ENCODE assay signal across 10 mouse cellular contexts in the genomic region with DNA sequence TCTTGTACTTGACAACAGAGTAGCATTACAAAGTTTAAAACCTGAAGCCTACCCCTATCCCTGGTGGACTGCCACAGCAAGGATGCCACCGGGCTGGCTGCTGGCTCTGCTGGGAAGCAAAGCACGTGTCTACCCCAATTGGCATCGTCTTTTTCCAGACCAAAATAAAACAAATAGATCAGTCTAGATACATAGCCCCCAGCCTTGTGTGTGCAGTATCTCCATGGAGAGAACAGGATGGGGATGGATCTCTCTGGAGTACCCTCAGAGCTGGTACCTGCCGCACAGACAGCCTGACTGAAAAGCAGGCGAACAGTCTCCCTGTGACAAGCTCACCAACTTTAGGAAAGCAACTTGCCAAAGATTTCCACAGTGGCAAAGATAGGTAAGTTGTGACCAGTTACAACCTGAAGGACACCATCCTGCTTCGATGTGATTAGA. TPM values are rescaled to one million over a fixed set of nuclear protein-coding genes. Genes with fewer than 3 reads are reported as not detected.
DNase-seq lines count a peak whose midpoint lies in the region; ATAC-seq and TF ChIP-seq lines count a peak whose summit lies in the region.
"Had no signal": no experiment of that assay in that cellular context is flagged by ENCODE, and none has a peak within 500 bp of the region (broad histone marks: within the 10 kb centered on the region; RNA-seq: fewer than 3 reads in every experiment).

No protein-coding gene starts in this region.

- peak overlapping the region; percentile 83 for H3K4me3 ChIP-seq in megakaryocyte, embryonic 14.5 days (replicated peaks)
- H3K4me3 ChIP-seq in liver, embryonic 12.5 days: no peak overlapping the region
- H3K4me3 ChIP-seq in stomach, postnatal 0 days (ENCODE audit: low read depth, low read length): no peak overlapping the region
- H3K4me3 ChIP-seq: erythroblast, embryonic 14.5 days; limb, embryonic 12.5 days had no signal

- ATAC-seq in megakaryocyte, adult 5-6 weeks (ENCODE audit: poor library complexity, severe bottlenecking): no peak
- no peak for ATAC-seq in liver, embryonic 12.5 days
- no peak for ATAC-seq in stomach, postnatal 0 days (ENCODE audit: low FRiP score, low TSS enrichment)

- no peaks in the 10 kb centered on the region for H3K27me3 ChIP-seq in megakaryocyte, embryonic 14.5 days (replicated peaks)
- H3K27me3 ChIP-seq in liver, embryonic 12.5 days (replicated peaks): 0 out of 2 replicates have a peak, but pooled peaks cover 6% of the 10 kb centered on the region
- H3K27me3 ChIP-seq in stomach, postnatal 0 days (ENCODE audit: control insufficient read depth, insufficient read depth, low read length): 0 out of 2 replicates have a peak, but pooled peaks cover 3% of the 10 kb centered on the region

- TF ChIP-seq CTCF in stomach, postnatal 0 days (IDR thresholded peaks at IDR 0.05; ENCODE audit: low read depth): no peak

- H3K36me3 ChIP-seq in megakaryocyte, embryonic 14.5 days (replicated peaks; ENCODE audit: low read length): peaks cover 85% of the 10 kb centered on the region
- peaks cover 30% of the 10 kb centered on the region for H3K36me3 ChIP-seq in liver, embryonic 12.5 days
- no peaks in the 10 kb centered on the region for H3K36me3 ChIP-seq in stomach, postnatal 0 days (ENCODE audit: control insufficient read depth, insufficient read depth, low read length)
- H3K36me3 ChIP-seq: limb, embryonic 12.5 days had no signal

- H3K4me2 ChIP-seq in liver, embryonic 12.5 days: peak overlapping the region; percentile 15; the same call in 1 of the 2 replicates
- peak overlapping the region; percentile 69 for H3K4me2 ChIP-seq in stomach, postnatal 0 days (replicated peaks; ENCODE audit: low read depth)
- H3K4me2 ChIP-seq: limb, embryonic 12.5 days had no signal

- intact Hi-C loops in gastrocnemius, postnatal 14 days (cut with DNase I; ENCODE audit: low total_unique reads): no loop called here

- 0 out of 2 replicates have a peak overlapping the region, but pooled peaks have one; percentile 24 for H3K9ac ChIP-seq in liver, embryonic 12.5 days
- peak overlapping the region; percentile 24; the same call in 1 of the 2 replicates for H3K9ac ChIP-seq in stomach, postnatal 0 days (ENCODE audit: low read length)
- H3K9ac ChIP-seq: limb, embryonic 12.5 days had no signal

- TF ChIP-seq EP300 in stomach, postnatal 0 days (optimal IDR thresholded peaks at IDR 0.05): no peak

- DNase-seq in gastrocnemius, adult 18-20 months (ENCODE audit: low spot score): peak; percentile 32
- DNase-seq in gastrocnemius, postnatal 14 days: no peak
- DNase-seq in stomach, postnatal 0 days (ENCODE audit: low spot score): no peak
- no peak for DNase-seq in Muller cell, postnatal 12 days (ENCODE audit: inconsistent ontology term)
- no peak for DNase-seq in gastrocnemius, postnatal 25 days

- peak overlapping the region; percentile 41; the same call in 1 of the 2 replicates for H3K27ac ChIP-seq in liver, embryonic 12.5 days
- H3K27ac ChIP-seq in stomach, postnatal 0 days (replicated peaks): peak overlapping the region; percentile 61
- H3K27ac ChIP-seq: limb, embryonic 12.5 days had no signal

- no peaks in the 10 kb centered on the region for H3K9me3 ChIP-seq in megakaryocyte, embryonic 14.5 days
- no peaks in the 10 kb centered on the region for H3K9me3 ChIP-seq in liver, embryonic 12.5 days (replicated peaks)
- H3K9me3 ChIP-seq in stomach, postnatal 0 days (ENCODE audit: control insufficient read depth, low read length): no peaks in the 10 kb centered on the region
- H3K9me3 ChIP-seq: limb, embryonic 12.5 days had no signal

- H3K4me1 ChIP-seq in megakaryocyte, embryonic 14.5 days: peaks cover 74% of the 10 kb centered on the region
- H3K4me1 ChIP-seq in liver, embryonic 12.5 days: peaks cover 84% of the 10 kb centered on the region
- no peaks in the 10 kb centered on the region; the same call in 1 of the 2 replicates for H3K4me1 ChIP-seq in stomach, postnatal 0 days (replicated peaks; ENCODE audit: control insufficient read depth, insufficient read depth)

- WGBS in liver, embryonic 12.5 days (ENCODE audit: insufficient replicate concordance): 72% methylated on average over 6 of the region's 6 CpGs
- WGBS in stomach, postnatal 0 days: 59% methylated on average over 6 of the region's 6 CpGs

RNA-seq across cellular contexts. Expression of a gene that starts 11.9 kb away (rescaled TPM):
- total RNA-seq in gastrocnemius, adult 18-20 months (2021): 10 to 100 TPM; 34.8 to 49.2 TPM
- total RNA-seq in gastrocnemius, postnatal 14 days (2021): 10 to 100 TPM; 40.8 to 59.9 TPM
- polyA plus RNA-seq in megakaryocyte, embryonic 14.5 days (2012; ENCODE audit: insufficient read depth, low replicate concordance): 14.4 and 20.1 TPM in 2 replicates
- 288 and 305 TPM in 2 replicates for total RNA-seq in megakaryocyte, adult 5-6 weeks (2015)
- total RNA-seq in megakaryocyte, adult 5-6 weeks (2017): 278 and 291 TPM in 2 replicates
- 22.1 and 24.3 TPM in 2 replicates for polyA plus RNA-seq in liver, embryonic 12.5 days (2016; fragmentation: Nextera tagmentation; extraction: Ambion mirVana)
- 13.5 and 14.4 TPM in 2 replicates for polyA plus RNA-seq in stomach, postnatal 0 days (2015; fragmentation: Nextera tagmentation; extraction: Ambion mirVana)
- 10 to 100 TPM; 39.6 to 47.4 TPM for total RNA-seq in gastrocnemius, postnatal 25 days (2021)

Comparison
In these comparisons a context has a peak if more than half of its experiments do, and no peak if none do; other contexts are left out.
1. RNA of a gene that starts 11.9 kb away (total RNA-seq): 278 to 305 TPM in megakaryocyte, adult 5-6 weeks; 40.8 to 59.9 TPM in gastrocnemius, postnatal 14 days, 34.8 to 49.2 TPM in gastrocnemius, adult 18-20 months and 39.6 to 47.4 TPM in gastrocnemius, postnatal 25 days; every median in the first group is over 4 times any median in the second.